Mouse (Mus musculus): ENCODE results near the gene Nr3c2.

Gene Nr3c2

DNA sequence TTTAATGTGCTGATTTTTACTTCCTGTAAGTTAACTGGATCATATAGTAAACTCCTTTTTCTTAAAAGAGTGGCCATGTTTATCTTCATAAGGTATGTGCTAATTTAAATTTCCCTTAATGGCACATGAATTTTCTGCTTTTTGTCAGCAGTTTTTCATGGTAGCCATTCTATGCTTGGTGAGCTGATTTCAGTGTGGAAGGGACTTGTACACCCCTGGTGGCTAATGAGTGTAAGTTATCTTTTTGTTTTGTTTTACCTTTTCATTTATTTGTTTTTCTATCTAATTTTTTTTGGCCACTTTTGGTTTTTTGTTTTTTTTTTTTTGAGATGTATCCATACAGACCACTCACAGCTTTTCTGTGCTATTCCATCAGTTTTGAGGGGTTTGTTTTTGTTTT lies 340.2 kb downstream of the Nr3c2 start:
- no peak for DNase-seq (ENCODE audit: extremely low read depth, low read depth)

DNA sequence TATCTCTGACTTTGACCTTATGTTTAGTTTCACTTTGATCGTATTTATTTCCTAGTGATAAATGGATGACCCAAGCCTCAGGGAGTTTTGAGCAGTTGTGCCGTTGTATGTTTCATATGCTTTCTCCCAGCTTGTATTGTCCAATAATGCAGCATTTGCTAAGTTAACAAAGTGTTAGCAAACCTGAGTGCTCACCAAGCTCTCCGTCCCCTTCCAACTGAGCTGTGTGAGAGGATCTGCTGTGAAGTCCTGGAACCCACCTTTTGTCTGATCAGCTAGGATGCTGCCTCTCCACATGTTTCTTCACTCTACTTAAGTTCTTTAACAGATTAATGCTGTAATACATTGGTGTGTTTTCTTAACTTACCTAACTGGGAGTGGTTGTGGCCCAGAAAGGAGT lies 342.1 kb downstream of the Nr3c2 start:
- no peak for DNase-seq (ENCODE audit: extremely low read depth, low read depth)

DNA sequence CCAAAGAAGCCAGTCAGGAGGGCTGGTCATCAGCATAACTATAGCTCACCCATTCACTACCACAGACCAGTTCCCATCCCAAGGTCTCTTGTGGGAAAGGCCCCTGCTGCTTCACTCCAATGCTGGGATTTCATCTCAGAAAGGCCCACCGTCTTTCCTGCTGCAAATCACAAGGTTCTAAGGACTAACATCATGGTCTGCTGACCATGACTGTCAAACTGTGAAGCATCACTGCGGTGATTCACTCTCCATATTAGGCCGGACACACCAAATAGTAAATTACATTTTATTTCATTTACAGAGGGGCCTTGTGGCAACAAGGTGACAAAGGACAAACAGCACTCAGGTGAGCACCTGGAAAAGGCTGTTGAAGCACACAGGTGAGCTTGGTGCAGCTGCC lies 350.9 kb downstream of the Nr3c2 start:
- no peak for DNase-seq (ENCODE audit: extremely low read depth, low read depth)

DNA sequence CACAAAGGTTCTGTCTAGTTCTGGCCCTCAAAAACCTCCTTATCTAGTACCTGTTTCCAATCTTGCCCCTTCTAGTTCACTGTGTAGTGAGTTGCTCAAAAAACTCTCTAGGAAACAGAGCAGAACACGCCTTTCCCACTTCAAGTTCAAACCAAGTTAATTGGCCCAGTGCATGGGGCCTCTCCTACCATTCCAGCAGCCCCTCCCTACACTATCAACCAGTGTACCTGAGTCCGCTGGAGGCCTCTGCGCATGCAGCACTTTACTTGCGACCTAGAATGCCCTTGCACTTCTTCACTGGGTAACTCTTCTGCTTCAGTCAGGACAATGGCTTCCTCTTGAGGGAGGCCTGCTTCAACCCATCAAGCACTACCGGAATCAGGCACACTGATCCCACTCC lies 351.9 kb downstream of the Nr3c2 start:
- DNase-seq (ENCODE audit: extremely low read depth, low read depth): no peak

DNA sequence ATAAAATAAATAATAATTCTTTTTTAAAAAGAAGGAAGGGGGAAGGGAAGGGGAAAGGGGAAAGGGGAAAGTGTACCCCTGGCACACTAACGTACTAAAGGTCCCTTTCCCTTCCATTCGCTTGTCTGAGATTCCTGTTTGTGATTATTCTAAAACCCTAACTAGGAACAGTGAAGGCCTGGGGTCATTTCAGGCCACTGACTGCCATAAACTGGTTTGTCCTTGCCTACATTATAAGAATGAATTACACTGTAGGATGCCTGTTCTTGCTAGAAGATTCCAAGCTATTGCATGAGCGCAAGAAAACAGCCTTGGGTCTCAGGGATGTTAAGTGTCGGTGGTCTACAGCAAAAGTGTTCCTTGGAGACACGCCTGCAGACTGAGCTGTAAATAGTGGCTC lies 355.2 kb downstream of the Nr3c2 start:
- DNase-seq (ENCODE audit: extremely low read depth, low read depth): no peak

DNA sequence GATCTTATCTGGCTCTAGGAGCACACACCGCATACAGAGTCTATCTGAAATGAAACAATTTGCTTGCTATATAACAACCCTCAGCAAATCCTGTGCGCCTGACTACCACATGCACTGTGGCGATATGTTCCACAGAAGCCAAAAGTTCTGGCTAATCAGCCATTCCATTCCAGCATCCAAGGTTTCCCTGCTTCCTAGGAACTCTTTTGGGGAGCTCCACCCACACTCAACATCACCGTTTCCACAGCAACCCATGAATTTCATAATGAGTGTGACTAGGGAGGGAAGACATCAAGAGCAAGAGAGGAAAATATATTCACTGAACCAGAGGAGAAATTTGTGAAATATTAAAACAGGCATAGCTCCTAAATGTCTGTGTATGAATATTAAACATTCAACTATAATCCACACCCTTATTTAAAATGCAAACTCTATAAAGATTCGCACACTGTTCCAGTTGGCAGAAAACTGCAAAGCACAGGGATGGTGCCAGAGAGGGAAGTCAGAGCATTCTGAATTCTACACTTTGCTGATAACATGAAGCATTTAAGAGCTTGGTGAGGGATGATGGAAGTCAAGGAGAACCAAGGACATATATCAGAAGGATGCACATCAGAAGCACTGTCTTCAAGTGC lies 357.3 kb downstream of the Nr3c2 start:
- no peak for DNase-seq (ENCODE audit: extremely low read depth, low read depth)

DNA sequence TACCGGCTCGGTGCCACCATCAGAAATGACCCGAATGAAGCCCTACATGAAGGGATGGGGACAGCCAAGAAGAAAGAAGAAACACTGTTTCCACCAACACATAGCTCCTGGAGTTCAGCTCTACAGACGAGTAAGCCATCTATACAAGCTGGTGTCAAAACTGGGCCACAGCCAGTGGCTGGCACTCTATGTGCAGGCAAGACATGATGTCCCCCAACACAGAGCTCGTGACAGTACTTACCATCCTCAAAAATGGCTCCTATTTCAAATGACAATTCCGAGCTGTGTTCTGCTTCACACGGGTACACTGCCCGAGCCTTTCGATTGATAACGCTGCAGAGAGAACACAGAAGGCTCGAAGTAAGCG lies 357.8 kb downstream of the Nr3c2 start:
- no peak for DNase-seq (ENCODE audit: extremely low read depth, low read depth)

DNA sequence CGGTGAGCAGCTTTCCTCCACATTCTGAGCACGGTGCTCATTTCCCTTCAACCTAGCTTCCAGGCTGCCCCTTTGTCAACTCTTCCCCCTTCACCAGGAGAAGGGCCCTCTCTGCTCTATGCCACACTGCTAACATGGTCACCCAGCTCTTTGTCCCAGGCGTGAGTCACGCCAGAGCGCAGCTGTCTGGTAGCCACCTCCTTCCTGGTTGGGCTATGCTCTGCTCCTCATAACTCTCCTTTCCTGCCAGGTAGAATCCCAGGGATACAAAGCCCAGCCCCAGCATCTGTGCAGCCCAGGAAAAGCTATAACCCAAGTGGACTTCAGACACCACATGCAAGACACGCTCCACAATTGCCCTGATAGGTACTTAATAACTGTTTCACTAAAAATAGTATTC lies 362.0 kb downstream of the Nr3c2 start:
- no peak for DNase-seq (ENCODE audit: extremely low read depth, low read depth)

DNA sequence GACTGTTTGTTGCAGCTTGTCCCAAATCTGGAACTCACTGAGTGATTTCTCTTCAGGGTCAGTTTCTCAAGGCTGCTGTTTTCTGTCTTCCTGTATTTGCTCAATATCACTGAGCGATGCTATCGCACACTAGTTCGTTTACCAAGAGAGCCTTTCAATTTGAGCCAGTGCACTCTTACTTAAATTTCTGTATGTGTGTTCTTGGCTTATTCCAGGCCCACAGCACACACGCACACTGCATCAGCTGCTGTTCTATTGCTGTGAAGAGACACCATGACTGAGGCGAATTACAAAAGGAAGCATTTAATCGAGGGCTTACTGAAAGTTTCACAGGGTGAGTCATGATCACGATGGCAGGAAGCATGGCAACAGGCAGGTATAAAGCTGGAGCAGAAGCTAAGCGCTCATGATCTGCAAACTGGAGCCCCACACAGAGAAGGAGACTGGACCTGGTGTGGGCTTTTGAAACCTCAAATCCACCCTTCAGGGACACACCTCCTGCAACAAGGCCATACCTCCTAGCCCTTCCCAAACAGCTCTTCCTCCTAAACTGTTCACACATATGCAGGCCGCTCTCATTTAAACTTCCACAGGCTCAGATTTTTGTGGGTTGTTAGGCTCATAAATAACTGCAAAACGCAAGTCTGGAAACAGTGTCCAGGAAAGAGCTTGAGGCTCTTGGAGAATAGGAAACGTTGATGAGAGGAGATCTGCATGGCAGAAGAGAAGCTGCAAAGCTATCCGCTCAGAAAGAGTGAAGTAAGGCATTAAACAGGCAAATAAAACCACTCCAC lies 363.2 kb downstream of the Nr3c2 start:
- DNase-seq (ENCODE audit: extremely low read depth, low read depth): no peak

DNA sequence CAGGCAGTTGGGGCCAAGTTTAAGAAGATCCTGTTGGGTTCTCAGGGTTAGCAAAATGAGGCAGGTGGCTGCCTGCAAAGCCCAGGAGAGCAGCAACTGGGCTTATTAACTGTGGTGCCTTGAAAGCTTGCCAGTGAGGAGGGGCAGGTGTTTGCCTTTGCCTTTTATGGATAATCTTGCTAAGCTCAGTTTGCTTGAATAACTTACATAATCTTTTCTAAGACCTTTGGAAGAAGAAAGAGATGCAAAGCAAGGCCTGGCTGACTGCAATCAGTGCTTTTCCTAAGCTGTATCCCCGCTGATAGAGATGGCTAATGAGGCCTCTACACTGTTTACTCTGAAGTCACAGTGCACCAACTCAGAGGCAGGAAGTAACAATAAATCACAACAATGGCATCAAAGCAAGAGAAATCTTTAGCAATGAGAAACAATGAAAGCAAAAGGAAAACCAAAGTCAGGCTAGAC lies 368.7 kb downstream of the Nr3c2 start:
- no peak for DNase-seq (ENCODE audit: extremely low read depth, low read depth)

DNA sequence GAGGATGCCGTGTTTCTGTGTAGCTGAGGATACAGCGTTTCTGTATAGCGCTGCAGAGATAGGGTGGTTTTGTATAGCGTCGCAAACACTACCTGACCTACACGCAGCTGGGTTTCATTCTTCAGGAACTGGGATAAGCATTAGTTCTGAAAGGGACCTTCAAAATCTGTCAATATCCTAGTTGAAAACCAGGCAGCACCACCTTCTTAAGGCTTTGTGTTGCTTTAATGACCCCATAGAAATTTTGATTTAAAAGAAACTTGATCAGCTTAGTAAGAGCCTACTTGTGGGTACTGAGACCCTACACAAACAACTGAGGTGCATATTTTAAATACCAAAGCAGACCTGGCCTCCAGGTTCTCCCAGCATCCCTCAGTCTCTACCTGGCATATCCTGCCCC lies 372.9 kb downstream of the Nr3c2 start:
- no peak for DNase-seq (ENCODE audit: extremely low read depth, low read depth)

DNA sequence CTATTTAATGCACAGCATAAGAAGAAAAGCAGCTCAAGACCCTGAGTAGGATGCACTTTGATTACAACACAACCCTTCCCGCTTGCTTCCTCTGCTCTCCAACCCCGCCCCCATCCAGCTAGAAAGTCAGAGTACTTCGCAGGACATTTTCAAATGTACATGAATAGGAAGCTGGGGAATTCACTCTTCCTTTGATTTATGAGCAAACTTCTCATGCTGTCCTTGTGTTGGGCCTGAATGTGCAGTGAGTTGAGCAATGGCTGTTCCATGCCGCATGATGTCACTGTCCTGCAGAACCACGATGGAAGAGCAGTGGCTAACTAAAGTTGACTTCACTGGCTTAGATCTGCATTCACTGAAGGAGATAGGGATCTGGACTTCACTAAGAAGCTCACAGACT lies 376.3 kb downstream of the Nr3c2 start:
- no peak for DNase-seq (ENCODE audit: extremely low read depth, low read depth)

DNA sequence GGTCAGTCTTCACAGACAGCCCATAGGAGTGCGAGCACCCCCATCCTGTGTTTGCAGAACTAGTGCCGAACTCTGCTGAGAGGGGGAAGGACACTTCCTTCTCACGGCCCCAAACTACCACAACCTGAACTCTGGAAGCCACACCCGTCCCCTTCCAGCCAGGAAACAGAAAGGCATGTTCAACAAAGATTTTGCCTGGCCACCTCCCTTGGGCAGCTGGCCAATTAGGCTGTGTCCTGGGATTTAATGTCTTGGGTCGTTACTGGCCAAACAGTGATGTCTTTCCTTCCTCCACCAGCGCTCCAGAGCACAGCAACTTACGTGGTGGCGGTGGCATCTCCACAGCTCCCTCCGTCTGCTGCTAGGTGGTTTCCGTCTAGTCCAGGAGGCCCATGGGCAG lies 377.6 kb downstream of the Nr3c2 start:
- no peak for DNase-seq (ENCODE audit: extremely low read depth, low read depth)

DNA sequence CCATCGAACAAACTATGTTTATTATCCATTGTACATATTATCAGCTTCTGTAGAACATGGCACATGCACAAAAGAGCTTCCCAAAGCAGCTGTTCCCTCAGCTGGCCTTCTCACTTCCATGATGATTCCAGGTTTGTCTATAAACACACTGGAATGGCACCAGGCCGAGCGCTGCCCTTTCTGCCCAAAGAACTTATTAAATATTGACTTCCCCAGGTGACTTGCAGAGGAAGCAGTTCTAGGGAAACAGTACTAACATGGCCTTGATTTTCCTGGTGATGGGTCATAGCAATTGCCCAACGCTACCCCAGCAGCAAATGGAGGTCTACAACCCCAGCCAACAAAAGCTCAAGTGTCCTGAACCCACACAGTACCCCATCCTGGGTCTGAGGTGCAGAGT lies 379.0 kb downstream of the Nr3c2 start:
- no peak for DNase-seq (ENCODE audit: extremely low read depth, low read depth)

DNA sequence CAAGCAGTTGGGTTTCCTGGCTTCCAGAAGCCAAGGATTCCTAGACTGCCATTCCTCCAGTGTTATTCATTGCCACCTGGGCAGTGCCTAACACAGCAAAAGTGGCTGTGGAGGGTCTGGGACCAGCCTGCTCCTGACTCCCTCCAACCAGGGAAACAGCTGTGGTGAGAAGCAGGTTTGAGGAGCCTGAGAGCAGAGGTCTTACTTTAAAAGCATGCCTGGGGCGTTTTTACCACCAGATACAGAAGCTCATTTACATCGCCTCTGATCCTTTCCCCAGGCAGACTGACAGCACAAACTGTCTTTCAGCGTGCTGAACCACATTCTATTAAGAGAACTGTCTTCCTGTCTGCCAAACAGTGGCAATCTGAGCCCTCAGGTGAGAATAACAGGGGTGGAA lies 380.7 kb downstream of the Nr3c2 start:
- no peak for DNase-seq (ENCODE audit: extremely low read depth, low read depth)

DNA sequence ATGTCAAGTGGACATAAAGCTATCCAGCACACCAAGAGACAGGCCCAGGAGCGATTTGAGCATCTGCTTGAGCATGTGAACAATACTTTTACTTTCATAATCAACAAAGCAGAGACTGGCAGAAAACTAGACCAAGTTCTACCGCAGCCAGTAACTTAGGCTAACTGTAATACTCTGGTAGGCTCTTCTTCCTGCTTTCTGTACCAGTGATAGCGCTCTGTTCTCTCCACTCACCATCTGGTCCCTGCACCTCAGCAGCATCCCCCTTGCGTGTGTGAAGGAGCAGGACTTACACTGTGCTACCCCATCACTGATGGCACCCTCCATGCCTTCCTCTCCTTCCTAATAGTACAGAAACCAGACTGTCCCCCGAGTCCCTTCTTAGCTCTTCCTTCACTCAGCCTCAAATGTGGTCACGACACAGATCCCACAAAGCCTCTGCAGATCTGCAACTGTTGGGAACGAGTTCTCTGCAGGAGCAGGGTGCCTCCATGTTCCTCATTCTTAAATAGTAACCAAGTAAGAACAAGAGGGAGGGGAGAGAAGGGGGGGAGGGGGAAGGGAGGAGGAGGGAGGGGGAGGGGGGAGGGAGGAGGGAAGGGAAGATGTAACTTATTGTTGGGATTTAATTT lies 383.5 kb downstream of the Nr3c2 start:
- no peak for DNase-seq (ENCODE audit: extremely low read depth, low read depth)

DNA sequence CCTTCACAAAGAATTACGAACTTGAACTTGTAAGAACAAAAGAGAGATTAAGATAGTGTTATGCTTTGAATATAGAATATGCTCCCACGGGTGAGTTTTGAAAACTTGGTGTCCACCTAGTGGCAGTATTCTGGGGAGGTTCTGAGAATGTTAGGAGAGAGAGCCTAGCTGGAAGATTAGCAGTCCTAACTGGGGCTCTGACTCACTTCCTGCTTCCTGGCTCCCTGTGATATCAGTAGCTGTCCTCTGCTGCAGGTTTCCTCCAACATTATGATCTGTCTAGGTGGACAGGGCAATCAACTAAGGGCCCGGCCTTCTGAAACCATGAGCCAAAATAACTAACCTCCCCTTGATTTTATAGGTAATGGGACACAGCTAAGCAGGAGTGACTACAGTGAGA lies 385.2 kb downstream of the Nr3c2 start:
- peak; percentile 39 for DNase-seq (ENCODE audit: extremely low read depth, low read depth)

DNA sequence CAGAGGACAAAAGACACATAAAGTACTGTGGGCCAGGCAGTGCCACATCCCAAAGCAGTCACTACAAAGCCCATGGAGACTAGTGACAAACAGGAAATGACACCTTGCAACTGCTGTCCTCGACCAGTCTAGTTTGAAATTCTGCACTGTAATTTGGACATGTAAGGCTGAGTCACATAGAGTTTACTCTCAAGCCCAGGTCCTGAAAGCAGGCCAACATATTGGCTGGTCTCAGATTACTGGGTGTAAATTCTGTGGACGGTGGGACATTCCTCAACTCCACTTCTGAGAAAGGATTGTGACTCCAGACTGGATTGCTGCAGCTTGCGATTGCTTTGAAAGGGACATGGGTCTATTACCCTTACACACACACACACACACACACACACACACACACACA lies 388.8 kb downstream of the Nr3c2 start:
- DNase-seq (ENCODE audit: extremely low read depth, low read depth): no peak

DNA sequence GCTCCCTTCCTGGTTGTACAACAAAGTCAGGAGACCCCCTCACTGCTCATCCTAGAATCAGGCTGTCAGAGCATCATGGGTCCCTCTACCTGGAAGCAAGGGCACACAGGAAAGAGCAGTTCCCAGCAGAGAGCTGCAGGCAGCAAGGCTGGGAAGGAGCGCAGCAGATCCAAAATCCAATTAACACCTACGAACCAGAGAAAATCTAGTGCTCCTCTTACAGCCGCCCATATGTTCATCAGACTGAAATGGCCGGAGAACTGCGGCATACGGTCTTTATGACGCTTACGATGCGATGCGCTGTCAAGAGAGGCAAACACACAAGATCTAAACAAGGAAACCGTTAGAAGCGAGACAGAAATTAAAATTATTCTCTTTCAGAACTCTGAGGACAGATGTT lies 389.2 kb downstream of the Nr3c2 start:
- no peak for DNase-seq (ENCODE audit: extremely low read depth, low read depth)

DNA sequence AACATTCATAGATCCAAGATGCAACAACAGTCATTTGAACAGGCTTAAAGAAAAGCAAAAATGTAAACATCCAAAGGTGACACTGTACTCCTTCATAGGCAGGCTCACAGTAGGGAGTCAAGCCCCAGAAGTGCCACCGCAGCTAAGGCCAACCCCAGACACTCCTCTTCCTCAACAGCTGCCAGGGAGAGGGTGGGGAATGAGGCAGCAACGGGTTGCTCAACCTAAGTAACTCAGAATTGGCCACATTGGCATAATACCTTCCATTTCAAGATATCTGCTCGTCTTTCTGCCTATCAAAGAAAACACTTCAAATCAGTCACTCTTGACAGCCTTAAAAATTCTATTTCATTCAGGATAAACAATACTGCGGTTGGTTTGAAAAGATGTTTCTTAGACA lies 392.9 kb downstream of the Nr3c2 start:
- no peak for DNase-seq (ENCODE audit: extremely low read depth, low read depth)

DNA sequence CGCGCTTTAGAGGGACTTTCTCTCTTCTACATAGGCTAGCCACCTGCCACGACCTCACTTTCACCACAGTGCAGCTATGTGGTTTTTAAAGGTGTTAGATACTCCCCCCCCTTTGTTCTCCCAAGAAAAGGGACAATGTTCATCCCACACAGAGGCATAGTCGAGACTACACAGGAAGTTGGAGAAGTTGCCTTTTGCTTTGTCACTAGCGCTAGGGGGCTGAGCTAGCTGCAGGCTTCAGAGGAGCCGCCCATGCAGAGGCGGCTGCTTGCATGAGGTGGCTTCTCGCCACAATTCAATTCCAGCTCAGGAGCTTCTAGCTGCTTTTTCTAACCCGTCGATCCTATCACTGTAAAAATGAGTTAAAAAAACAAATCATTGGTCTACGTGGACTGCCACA lies 393.4 kb downstream of the Nr3c2 start:
- no peak for DNase-seq (ENCODE audit: extremely low read depth, low read depth)

DNA sequence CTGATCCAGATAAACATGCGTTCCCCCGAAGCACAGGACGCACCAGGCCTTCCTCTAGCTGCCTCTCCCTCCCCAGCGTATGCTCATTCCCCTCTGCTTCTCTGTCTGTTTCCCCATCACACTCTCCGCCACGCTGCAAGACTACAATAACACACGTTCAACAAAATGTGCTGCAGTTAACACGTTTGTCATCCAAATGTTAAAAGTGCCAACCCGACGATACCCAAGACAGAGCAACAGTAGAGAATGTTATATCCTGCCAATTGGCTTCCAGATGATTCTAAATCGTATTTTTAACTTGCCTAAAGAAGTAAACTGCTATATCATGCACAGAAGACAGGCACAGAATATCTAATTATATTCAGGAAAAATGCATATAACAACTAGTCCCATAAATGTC lies 395.4 kb downstream of the Nr3c2 start:
- DNase-seq (ENCODE audit: extremely low read depth, low read depth): no peak

All from MEL-GATA-1-ER (cell line).